Mouse (Mus musculus) neural tube, embryonic 11.5 days (tissue): ENCODE measurements around the gene Exosc5. TPM values are rescaled to one million over a fixed set of nuclear protein-coding genes. Genes with fewer than 3 reads are reported as not detected.

ENCODE experiments used
- ATAC-seq: fragments of 200-750 bp; cut with Nextera tagmentation; 2 replicates; pipeline ENCODE4 v1.8.0; 2017; ENCODE audit warnings: moderate number of reproducible peaks, mild to moderate bottlenecking, moderate TSS enrichment, moderate library complexity; ENCODE audit not compliant: insufficient read depth, low FRiP score, low TSS enrichment
- DNase-seq: peaks from one replicate; pipeline ENCODE4 v3.0.0-alpha.2; 2015; ENCODE audit warnings: low spot score
- H3K27ac ChIP-seq: fragments of 300-500 bp; sonication (generic); 2 replicates; pipeline ENCODE4 v1.5.1; 2014; ENCODE audit warnings: low read depth, mild to moderate bottlenecking, low read length
- H3K27me3 ChIP-seq: fragments of 300-500 bp; sonication (generic); 2 replicates; pipeline ENCODE4 v1.6.1; 2014; ENCODE audit warnings: mild to moderate bottlenecking, low read length, mixed read lengths; ENCODE audit not compliant: control insufficient read depth, insufficient read depth
- H3K36me3 ChIP-seq: fragments of 300-500 bp; sonication (generic); 2 replicates; pipeline ENCODE4 v1.6.1; 2014; ENCODE audit warnings: mild to moderate bottlenecking, low read length, moderate library complexity, mixed read lengths; ENCODE audit not compliant: control insufficient read depth, insufficient read depth
- H3K4me1 ChIP-seq: fragments of 300-500 bp; sonication (generic); 2 replicates; pipeline ENCODE4 v1.6.1; 2014; ENCODE audit warnings: low read length, mixed read lengths; ENCODE audit not compliant: control insufficient read depth, insufficient read depth
- H3K4me2 ChIP-seq: fragments of 300-500 bp; sonication (generic); 2 replicates; pipeline ENCODE4 v1.6.1; 2014; ENCODE audit warnings: low read depth, mild to moderate bottlenecking, moderate library complexity
- H3K4me3 ChIP-seq: fragments of 300-500 bp; sonication (generic); 2 replicates; pipeline ENCODE4 v1.5.1; 2014; ENCODE audit warnings: low read depth, low read length
- H3K9ac ChIP-seq: fragments of 300-500 bp; sonication (generic); 2 replicates; pipeline ENCODE4 v1.6.1; 2014; ENCODE audit warnings: mild to moderate bottlenecking, low read length
- H3K9me3 ChIP-seq: fragments of 300-500 bp; sonication (generic); 2 replicates; pipeline ENCODE4 v1.6.1; 2016; ENCODE audit warnings: low read length; ENCODE audit not compliant: control insufficient read depth
- WGBS: fragments of 180-500 bp; shearing (Covaris S2); extraction: QIAGEN DNeasy Blood & Tissue Kit; methylation state at CpG from one replicate; pipeline ENCODE4 v1.1.7; 2014; 5-methylcytosine and 5-hydroxymethylcytosine counted together
- polyA plus RNA-seq: library from polyadenylated mRNA; unstranded; fragments of >200 nt; fragmentation: Nextera tagmentation; extraction: Ambion mirVana; gene quantifications from 2 replicates; pipeline ENCODE4 v1.2.1, GENCODE M21; 2014

The Exosc5 gene
- polyA plus RNA-seq, 1 experiment from 2014 or later = 49.8 TPM

GRCm38 (mm10) chr7:25627431-25628322 lies 31.3 kb upstream of the Exosc5 start:
- H3K36me3 ChIP-seq = peaks cover 3% of the 10 kb centered on the region
- no peak overlapping the region for H3K27ac ChIP-seq

GRCm38 (mm10) chr7:25628323-25628620 lies 30.7 kb upstream of the Exosc5 start:
- no peak for DNase-seq
- no peak for ATAC-seq
- WGBS = 66% methylated on average over 8 of the region's 8 CpGs
- Histone ChIP-seq H3K4me3 (no peak overlapping the region), H3K4me1 (peaks cover 7% of the 10 kb centered on the region), H3K4me2 (no peak overlapping the region), H3K9me3 (no peaks in the 10 kb centered on the region), H3K36me3 (peaks cover 3% of the 10 kb centered on the region), H3K27me3 (peaks cover 15% of the 10 kb centered on the region), H3K9ac (no peak overlapping the region), H3K27ac (no peak overlapping the region)

More at GRCm38 (mm10) chr7:25627431-25628322, 31.3 kb upstream of the Exosc5 start:
- DNase-seq = peak; percentile 44
- H3K9me3 ChIP-seq = no peaks in the 10 kb centered on the region
- peak overlapping the region; percentile 44 for H3K9ac ChIP-seq
- H3K27me3 ChIP-seq = peaks cover 15% of the 10 kb centered on the region
- H3K4me1 ChIP-seq = peaks cover 7% of the 10 kb centered on the region
- H3K4me2 ChIP-seq = peak overlapping the region; percentile 44
- no peak for ATAC-seq
- peak overlapping the region; percentile 18 for H3K4me3 ChIP-seq
- 17% methylated on average over 37 of the region's 38 CpGs for WGBS

GRCm38 (mm10) chr7:25632679-25633078 lies 26.3 kb upstream of the Exosc5 start:
- H3K4me1 ChIP-seq = peaks cover 3% of the 10 kb centered on the region
- 87% methylated on average over 5 of the region's 5 CpGs for WGBS
- H3K36me3 ChIP-seq = peaks cover 3% of the 10 kb centered on the region
- DNase-seq (no peak), ATAC-seq (no peak)
- no peaks in the 10 kb centered on the region for H3K9me3 ChIP-seq
- H3K9ac ChIP-seq = no peak overlapping the region
- no peak overlapping the region for H3K4me2 ChIP-seq
- no peak overlapping the region for H3K27ac ChIP-seq
- H3K4me3 ChIP-seq = no peak overlapping the region
- H3K27me3 ChIP-seq = peaks cover 13% of the 10 kb centered on the region

- no peak overlapping the region for H3K9ac ChIP-seq
- H3K9me3 ChIP-seq = no peaks in the 10 kb centered on the region
- no peak overlapping the region for H3K4me2 ChIP-seq
- H3K4me3 ChIP-seq = no peak overlapping the region
- no peak for ATAC-seq
- WGBS = 74% methylated on average over 3 of the region's 3 CpGs
- no peaks in the 10 kb centered on the region for H3K27me3 ChIP-seq
- H3K27ac ChIP-seq = no peak overlapping the region
- no peak for DNase-seq
- no peaks in the 10 kb centered on the region; the same call in 1 of the 2 replicates for H3K36me3 ChIP-seq
- no peaks in the 10 kb centered on the region for H3K4me1 ChIP-seq
Measured at GRCm38 (mm10) chr7:25636373-25636772, 22.6 kb upstream of the Exosc5 start.

- ATAC-seq = no peak
- Histone ChIP-seq H3K9me3 (no peaks in the 10 kb centered on the region), H3K4me2 (no peak overlapping the region), H3K27ac (no peak overlapping the region), H3K4me1 (no peaks in the 10 kb centered on the region), H3K4me3 (no peak overlapping the region), H3K36me3 (no peaks in the 10 kb centered on the region; the same call in 1 of the 2 replicates), H3K9ac (no peak overlapping the region), H3K27me3 (no peaks in the 10 kb centered on the region)
- DNase-seq = no peak
- 91% methylated on average over 5 of the region's 5 CpGs for WGBS
Measured at GRCm38 (mm10) chr7:25637099-25637498, 21.9 kb upstream of the Exosc5 start.

- DNase-seq (no peak), ATAC-seq (no peak)
- no peaks in the 10 kb centered on the region for H3K36me3 ChIP-seq
- H3K27ac ChIP-seq = no peak overlapping the region
- WGBS = 91% methylated on average over 4 of the region's 4 CpGs
- H3K4me2 ChIP-seq = no peak overlapping the region
- no peaks in the 10 kb centered on the region for H3K4me1 ChIP-seq
- H3K9me3 ChIP-seq = no peaks in the 10 kb centered on the region
- H3K4me3 ChIP-seq = no peak overlapping the region
- no peaks in the 10 kb centered on the region for H3K27me3 ChIP-seq
- no peak overlapping the region for H3K9ac ChIP-seq
Measured at GRCm38 (mm10) chr7:25639754-25640153, 19.2 kb upstream of the Exosc5 start.

GRCm38 (mm10) chr7:25644136-25644535 lies 14.8 kb upstream of the Exosc5 start:
- no peak overlapping the region for H3K4me3 ChIP-seq
- no peaks in the 10 kb centered on the region for H3K4me1 ChIP-seq
- H3K9ac ChIP-seq = no peak overlapping the region
- no peaks in the 10 kb centered on the region for H3K9me3 ChIP-seq
- ATAC-seq (no peak), DNase-seq (no peak)
- no peaks in the 10 kb centered on the region for H3K27me3 ChIP-seq
- H3K4me2 ChIP-seq = no peak overlapping the region
- no peaks in the 10 kb centered on the region for H3K36me3 ChIP-seq
- WGBS = 92% methylated on average over 10 of the region's 10 CpGs
- H3K27ac ChIP-seq = no peak overlapping the region

GRCm38 (mm10) chr7:25644631-25645030 lies 14.3 kb upstream of the Exosc5 start:
- ATAC-seq (no peak), DNase-seq (no peak)
- no peaks in the 10 kb centered on the region for H3K4me1 ChIP-seq
- H3K9ac ChIP-seq = no peak overlapping the region
- no peak overlapping the region for H3K4me2 ChIP-seq
- no peak overlapping the region for H3K4me3 ChIP-seq
- no peak overlapping the region for H3K27ac ChIP-seq
- WGBS = 76% methylated on average over 4 of the region's 4 CpGs
- H3K9me3 ChIP-seq = no peaks in the 10 kb centered on the region
- no peaks in the 10 kb centered on the region for H3K36me3 ChIP-seq
- H3K27me3 ChIP-seq = no peaks in the 10 kb centered on the region

GRCm38 (mm10) chr7:25645074-25645473 lies 13.9 kb upstream of the Exosc5 start:
- H3K27me3 ChIP-seq = no peaks in the 10 kb centered on the region
- no peak overlapping the region for H3K4me3 ChIP-seq
- DNase-seq (no peak), ATAC-seq (no peak)
- no peak overlapping the region for H3K4me2 ChIP-seq
- no peaks in the 10 kb centered on the region for H3K4me1 ChIP-seq
- no peak overlapping the region for H3K9ac ChIP-seq
- WGBS = 72% methylated on average over 14 of the region's 14 CpGs
- no peaks in the 10 kb centered on the region for H3K36me3 ChIP-seq
- no peaks in the 10 kb centered on the region for H3K9me3 ChIP-seq
- no peak overlapping the region for H3K27ac ChIP-seq
